Mouse (Mus musculus) cerebellum, adult 18-20 months (tissue): ENCODE measurements at regions not wholly inside any gene's neighbourhood (a gene's known extent, or its start where the extent isn't known, plus 50 kb on each side); places are given as distances from the start of the nearest gene placed in this dataset.

Experiments
- DNase-seq, 2 experiments: peaks; one replicate each; pipeline ENCODE4 v3.0.0; 2021

DNA sequence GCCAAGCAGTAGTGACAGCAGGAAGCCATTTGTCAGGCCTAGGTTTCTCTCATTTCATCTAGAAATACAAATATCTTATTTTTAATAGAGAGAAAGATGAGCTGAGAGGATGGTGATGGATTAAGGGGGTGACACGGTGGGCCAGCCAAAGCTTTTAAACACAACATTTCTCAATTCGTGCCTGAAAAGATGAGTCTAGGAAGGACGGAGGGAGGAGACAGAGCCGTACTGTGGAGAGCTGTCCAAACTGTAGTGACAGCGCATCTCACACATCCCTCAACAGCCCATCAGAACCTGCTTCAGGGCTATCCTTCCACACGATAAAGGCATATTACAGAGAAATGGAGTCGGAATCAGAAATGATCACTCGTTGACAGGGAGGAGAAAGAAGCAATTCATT lies 848.0 kb downstream of the Slc4a3 start:
- no peak for DNase-seq

DNA sequence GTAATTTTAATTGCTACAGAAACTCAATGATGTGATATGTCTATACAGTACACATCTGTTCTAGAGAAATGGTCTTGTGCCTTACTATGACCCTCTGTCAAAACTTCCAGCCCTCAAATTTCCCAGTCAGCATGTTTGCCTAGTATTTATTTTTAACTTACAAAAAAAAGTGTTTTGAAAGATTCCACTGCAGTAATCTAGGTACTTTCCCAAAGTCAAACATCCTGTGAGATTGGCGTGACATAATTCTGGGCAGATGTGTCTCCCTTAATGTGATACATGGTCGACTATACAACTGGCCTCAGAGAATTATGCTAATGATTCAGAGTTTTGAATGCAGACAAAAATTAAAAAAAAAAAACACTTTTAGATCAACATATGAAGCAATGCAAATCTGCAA lies 856.8 kb downstream of the Slc4a3 start:
- DNase-seq = no peak

DNA sequence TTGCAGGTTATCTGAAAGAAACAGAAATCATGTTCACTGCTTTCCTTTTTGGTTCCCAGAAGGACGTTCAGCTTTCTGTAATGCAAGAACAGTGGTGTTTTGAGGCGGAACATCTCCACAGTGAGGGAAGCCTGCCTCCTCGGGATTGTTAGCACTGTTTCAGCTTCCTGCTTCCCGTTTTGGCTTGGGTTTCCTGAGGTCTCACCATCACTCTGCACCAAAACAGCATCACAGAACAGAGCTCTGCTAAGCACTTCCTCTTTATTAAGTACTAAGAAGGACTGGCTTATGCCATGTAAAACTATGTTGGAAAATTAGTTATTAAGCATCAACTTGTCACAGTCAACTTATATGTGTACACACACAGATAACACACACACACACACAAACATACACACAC lies 857.9 kb downstream of the Slc4a3 start:
- DNase-seq = no peak

DNA sequence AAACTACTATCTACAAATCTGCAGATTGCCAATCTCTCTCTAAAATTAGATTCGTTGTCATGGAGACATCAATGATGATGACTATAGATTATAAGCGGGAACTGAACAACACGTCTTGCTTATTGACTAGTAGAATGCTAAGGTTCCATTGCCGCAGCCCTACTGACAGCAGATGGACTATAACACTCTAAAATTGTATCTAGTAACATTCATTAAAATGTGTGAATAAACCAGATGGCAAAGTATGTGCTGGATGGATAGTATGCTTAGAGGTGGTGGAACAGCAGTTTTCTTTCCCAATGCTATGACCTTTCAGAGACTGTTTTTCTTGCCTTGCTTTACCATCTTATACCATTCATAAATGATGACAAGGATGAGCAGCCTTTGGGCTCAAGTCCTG lies 864.7 kb downstream of the Slc4a3 start:
- no peak for DNase-seq

DNA sequence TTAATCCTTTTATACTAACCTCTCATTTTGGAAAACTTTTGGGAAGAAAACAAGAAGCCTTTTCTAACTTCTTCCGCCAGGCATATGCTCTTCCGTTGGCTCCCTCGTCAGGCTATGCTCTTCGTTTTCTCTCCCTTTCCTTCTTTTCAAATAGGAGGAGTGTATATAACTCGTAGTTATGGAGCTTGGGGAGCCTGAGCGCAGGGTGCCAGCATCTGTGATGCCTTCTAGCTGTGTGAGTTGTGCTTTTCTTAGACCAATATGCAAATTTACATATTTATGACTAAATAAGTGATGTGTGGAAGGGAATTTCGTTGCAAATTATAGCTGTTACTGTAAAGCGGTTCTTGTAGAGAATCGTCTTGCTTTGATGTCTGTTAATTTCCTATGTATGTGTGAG lies 874.5 kb downstream of the Slc4a3 start:
- no peak for DNase-seq

DNA sequence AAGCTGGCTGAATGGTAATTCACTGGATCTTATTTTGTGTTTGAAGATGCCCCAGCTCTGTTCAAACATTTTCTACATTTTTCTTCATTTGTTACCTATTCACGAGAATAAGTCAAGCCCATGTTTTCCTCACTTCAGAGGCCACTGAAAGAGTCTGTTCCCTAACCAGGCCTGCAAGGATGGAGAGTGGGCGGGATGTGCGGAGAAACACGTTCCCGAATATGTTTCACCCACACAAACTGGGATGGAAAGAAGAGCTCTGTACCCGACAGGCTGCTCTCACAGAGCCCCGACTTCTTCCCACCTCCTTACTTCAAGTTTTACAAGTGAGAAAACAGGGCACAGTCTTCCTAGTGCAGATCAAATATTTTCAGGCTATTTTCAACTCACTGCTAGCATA lies 881.4 kb downstream of the Slc4a3 start:
- DNase-seq = no peak

DNA sequence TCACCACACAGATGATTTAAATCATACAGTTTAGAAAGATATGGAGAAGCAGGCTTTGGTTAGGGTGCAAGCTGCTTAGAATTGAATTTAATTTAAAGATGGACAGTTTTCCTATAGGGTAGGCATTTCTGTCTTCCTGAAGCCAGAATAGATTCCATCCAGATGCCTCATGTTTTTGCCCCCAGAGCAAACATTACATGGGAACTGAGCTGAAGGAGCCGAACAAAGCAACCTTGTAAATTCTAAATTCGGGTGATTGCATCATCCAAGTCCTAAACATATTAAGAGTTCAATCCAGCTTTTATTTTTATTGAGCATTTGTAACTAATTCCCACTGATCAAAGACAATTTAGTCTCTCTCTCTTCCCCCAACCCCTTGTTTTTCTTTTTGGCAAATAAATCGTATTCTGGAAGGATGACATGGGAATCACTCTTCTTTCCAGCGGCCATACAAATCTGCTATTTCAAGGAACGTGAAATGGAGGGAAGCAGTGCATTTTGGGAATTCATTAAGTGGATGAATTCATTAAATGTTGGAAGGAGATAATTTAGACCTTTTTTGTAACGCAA lies 884.1 kb downstream of the Slc4a3 start:
- DNase-seq = no peak

DNA sequence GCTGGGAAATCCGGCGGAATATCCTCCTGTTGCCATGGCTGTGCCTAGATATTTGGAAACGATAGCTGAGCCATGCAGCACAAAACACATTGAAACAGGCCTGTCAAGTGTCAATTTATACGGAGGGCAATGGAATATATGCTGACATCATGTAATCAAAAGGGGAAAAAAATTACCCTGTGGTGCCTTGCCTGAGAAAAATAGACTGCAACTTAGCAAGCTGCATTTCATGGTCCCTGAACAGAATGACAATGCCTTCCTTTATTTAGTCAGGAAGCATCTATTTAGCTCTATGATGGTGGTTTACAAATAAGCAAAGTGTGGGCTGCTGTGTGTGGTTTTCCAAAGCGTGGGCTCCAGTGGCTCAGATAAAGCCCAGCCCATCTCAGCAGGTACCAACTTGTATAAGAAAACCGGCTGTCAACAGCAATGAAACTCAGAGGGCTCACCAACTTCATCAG lies 887.4 kb downstream of the Slc4a3 start:
- no peak for DNase-seq

DNA sequence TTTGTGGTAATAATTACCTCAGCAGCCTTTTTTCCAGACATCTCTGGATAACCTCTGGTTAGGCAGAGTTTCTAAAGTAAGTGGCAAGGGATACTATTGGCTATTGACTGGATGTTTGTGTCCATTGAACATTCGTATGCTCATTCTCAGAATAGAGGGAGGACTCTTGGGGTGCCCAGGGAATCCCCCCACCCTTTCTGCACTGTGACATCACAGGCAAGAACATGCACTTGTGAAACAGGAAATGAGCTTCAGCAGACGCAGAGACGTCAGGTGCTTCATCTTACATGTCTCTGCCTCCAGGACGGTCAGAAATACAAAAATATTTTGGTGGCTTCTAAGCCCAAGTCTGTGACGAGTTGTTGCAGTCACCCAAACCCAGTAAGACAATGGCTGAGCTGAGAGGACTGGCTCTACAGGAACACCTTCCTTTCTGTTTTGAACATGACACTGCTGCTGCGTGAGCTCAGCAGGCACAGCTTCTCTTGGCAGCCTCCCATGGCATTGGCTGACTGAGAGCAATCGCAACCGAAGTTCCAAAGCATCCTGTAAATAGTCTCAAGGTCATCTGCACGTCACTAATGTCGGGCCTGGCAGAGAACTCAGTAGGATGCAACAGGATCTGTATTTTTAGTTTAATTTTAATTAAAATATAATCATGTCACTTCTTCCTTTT lies 904.6 kb downstream of the Slc4a3 start:
- peak; percentile 12 to 25 for DNase-seq

DNA sequence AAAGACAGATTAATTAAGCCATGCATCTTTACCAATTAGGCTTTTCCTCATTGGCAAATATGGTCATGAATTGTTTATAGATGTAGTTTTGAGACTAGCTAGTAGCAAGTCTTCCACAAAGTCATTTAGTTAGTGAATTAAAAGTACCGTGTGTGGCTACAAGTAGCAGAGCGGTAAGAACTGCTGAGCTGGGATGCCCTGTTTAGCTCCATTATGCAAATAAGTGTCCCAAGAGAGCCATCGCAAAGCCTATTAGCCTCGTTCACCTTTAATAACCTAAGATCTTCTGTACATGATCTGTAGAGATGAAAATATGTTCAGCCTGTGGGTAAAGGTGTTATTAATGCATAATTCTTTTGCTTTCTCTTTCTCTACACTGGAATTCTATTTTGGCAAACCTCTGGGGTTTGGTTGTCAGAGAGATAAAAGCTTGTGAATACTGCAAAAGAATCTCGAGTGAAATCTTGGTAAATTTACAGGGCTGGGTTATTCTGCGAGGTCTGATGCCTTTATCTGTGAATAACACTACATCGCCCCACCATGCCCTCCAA lies 907.2 kb downstream of the Slc4a3 start:
- no peak for DNase-seq

DNA sequence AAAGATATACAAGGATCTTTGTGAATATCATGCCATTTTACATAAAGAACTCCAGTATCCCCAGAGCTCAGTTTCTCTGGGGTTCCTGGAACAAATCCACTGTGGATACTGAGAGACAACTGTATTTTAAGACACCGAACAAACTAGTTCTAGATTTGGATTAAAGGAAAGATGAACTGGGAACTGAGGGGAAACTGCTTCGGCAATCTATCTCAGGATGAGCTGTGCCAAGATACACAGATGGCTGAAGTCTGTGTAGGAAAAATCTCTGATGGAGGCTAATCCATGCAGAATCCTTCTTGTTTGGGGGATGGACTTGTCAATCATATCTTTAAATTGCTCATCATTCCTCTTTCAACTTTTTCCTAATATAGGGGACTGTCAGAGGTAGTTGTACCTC lies 920.5 kb downstream of the Slc4a3 start:
- no peak for DNase-seq

DNA sequence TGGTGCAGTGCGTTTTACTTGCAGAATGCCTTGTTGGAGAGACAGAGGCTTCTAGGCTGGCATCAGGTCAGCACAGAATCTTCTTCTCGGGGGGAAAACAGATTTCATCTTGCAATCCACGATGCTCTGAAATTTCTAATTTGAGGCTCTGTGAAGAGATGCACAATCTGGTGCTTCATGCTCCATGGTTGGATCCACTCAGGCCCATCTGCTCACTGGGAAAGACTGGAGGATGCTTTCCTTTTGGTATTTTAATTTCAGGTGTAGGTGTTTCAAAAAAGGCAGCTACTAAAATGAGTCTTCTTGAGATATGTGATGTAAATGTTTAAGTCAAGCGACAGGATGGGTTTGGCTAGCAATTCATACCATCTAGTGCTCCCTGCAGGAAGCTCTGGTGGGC lies 938.1 kb downstream of the Slc4a3 start:
- DNase-seq = no peak

DNA sequence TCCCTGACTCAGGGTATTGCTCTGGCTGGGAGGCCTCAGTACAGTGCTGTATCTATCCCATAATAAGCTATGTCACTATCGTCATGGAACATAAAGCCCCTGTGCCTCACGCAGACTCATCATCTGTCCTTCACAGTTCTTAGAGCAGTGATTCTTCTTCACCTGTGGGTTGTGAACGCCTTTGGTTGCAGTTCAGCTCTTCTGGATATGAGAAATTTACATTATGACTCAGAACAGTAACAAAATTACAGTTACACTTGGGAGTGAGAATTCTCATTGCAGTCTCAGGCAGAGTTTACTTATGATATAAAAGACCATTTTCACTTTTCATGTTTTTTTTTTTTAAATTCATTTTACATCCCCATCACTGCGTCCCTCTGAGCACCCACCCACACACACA lies 941.4 kb downstream of the Slc4a3 start:
- DNase-seq = no peak

DNA sequence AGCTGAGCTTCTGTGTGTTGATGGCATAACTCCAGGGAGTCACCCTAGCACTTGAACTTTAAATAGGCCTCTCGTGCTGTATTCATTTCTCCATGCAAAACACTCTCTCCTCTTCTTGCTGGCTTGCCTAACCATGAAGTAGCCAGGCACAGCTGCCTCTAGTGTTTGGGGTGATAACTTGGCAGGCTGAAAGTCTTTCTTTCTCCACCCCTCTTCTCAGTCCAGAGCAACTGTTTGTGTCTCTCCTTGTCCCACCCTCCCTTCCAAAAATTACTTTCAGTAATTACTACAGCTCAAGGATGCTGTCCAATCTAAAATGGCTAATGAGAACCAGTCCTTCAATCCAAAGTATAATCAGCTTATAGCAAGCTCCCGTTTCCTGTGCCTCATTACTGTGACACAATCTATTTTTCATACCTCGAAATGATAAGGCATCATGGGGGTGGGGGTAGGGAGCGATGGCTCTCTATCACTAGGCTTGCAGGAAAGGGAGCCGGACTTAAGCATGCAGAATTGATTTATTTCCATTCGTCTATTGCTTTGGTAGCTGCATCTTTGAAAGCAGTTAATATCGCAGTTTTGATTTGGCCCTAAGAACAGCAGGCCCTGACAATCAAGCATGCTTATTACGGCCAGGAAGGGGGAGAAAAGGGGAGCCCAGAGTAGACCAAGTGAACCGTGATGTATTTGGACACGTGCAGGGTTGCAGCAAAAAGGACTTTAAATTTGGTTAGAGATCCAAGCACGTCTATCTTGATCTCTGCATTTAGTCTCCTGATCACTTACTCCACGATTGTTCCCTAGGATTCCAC lies 943.8 kb downstream of the Slc4a3 start:
- DNase-seq = no peak

DNA sequence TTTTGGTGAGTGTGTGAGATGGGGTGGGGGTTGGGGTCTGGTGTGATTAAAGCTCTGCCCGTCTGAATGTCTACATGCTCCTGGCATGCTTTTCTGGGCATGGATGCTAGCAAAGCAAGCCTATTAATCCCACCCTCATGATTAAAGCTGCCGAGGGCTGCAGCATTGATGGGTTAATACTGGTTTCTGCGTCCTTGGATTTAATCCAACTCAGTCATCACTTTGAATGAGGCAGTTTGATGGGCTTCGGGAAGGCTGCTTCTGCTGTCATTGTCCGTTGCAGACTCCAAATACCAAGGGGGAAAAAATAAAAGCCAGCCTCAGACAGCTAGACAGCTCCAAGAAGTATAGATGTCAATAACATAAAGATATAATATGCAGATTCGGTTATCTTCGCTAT lies 944.7 kb downstream of the Slc4a3 start:
- no peak for DNase-seq

DNA sequence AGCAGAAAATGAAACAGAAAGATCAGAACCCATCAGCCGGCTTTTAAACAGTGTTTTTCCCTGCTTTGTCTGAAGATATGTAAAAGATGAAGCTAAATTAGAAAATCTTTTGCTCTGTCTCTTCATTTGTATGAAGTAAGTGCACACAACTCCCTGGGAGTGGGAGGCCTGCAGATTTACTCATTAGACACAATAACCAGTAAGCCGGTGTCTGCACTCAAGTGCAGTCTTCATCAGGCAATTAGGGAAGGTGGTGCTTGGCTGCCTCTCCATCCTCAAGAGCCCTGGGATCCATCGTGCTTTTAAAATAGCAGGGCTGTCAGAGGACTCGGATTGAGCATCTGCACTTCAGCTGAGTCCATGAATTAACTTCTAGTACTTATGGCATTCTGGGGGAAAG lies 945.1 kb downstream of the Slc4a3 start:
- DNase-seq = no peak

DNA sequence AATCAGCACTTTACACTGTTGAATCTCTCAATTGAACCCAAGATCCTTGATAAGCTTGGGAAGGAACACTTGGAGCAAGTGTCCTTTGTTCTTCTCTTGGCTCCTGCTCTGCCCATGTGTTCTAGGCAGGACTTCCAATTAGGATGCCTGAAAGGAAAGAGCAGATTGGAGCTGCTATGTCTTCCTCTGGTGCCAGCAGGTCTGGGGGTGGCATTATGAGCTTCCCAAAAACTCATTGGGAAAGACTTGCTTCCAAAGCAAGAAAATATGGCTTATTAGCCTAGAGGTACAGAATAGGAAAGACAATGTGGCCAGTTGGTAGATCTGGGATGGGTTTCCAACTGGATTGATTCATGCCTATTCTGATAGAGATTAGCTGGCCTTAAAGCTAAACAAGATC lies 959.1 kb downstream of the Slc4a3 start:
- no peak for DNase-seq

DNA sequence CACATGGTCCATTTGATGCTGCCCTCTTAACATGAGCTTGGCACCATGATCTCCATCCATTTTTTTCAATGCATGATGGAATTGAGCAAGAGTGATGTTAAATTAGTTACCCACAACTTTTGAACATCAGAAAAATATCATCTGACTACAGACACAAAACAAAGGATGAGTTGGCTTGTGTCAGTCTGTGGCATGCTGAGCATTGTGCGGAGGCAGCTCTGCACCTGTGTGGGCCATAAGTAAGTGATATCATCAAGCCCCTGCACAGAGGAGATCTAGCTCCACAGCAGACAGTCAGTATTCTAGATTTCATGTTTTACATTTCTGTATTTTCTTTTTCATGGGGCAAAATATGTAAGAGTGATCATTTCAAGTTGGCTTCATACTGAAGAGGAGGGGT lies 962.8 kb downstream of the Slc4a3 start:
- DNase-seq = no peak

DNA sequence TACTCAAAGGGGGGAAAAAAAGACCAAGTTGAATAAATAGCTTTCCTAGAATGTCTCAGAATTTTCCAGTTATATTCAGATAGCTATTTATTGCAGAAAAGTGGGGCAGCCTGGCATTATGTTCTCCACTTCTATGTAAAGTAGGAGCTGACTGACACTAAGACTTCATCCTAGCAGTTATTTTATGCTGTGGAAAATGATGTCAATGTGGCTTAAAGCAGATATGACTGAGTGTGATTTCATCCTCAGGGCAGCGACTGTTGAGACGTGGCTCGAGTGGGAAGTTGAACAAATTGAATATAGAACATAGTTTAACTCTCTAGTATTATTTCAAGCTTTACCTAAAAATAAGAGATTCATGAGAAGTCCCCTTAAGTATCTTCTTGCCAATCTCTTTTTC lies 963.4 kb downstream of the Slc4a3 start:
- DNase-seq = no peak

DNA sequence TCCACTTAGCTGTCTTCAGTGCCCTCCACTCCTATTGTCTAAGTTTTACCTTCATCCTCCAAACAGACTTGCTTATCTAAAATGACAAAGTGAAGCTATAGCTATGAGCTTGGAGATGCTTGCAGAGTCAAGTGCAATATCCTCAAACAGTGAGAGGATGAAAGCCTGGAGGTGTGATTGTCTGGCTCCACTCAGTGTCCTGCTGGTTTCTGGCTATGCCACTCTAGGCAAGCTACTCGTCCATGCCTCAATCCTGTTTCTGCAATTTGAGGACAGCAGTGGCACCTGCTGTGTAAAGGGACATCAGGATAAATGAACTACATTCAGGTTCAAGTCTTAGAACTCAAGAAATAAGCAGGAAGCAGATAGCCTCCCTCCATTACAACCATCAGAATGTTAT lies 966.1 kb downstream of the Slc4a3 start:
- DNase-seq = no peak

DNA sequence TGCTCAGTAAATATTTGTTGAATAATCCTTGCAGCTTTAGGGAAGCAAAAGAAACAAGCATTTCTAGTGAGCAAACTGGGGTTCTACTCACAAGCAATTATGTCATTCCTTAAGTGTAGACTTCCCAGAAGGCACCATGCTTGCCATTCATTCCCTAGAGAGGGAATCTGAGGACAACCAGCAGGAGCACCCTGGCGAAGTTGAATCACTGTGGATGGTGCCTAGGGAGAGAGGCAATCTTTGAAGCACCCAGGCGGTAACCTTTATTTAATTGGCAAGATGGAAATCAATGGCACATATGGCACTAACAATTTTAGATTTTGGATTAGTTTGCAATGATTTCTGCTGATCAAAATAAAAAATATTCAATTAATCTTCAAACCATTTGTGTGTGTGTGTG lies 967.4 kb downstream of the Slc4a3 start:
- no peak for DNase-seq

DNA sequence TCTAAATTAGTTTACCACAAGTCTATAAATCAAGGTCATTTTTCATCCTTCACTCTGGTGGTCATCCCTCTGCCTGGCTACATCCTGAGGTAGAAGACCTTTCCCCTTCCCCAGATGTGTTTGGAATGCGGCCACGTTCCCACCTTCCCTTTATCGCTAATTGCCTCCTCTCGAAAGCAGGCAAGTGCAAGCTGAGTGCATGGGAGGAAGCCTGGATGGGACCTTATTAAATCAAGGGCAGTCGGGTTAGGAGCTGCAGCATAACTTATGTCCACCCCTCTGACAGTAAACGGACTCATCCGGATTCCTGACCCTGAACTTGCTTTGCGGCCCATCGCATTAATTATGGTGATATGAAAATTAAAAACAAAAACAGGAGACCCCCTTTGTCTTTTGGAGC lies 983.5 kb downstream of the Slc4a3 start:
- DNase-seq = no peak

DNA sequence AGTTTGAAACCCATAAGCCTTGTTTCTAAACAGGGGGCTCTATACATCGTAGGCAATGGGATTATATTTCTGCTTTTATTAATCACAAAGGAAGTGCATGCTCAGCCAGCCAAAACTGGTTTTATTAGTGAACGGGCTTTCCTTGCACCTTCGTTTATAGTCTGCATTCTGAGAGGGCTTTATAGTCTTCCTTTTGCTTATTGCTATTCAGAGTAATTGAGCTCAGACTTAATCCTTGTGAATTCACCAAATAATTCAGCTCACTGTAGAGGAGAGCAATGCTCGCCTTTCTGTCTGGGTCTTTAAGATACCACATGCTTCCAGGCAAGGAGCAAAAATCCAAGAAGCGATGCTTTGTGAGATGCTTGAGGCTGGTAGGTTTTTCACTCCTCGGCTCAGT lies 984.3 kb downstream of the Slc4a3 start:
- DNase-seq = no peak

DNA sequence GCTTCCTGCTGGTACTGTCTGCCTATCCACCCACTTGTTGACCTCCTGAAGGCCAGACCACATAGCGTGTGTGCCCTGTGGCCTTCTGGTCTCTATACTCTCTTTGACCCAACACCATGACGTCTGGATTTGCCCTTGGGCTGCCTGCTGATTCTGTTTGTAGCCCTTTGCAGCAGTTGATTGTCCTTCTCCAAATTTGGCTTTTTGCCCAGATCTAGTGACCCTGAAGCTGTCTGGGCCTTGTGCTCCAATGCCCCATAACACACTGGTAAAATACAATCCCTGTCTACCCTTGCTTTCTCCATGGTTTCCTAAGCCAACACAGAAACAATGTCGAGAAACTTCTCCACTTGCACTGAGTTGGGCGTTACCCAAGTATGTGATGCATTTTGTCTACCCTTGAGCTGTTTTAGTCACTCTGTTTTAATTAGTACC lies 979.3 kb downstream of the Epha4 start:
- DNase-seq = no peak
